Mouse (Mus musculus) bone marrow, adult 2 months (tissue): ENCODE measurements around the gene Dtx4.

ENCODE experiments used
- CTCF ChIP-seq: fragments of 200-500 bp; IDR thresholded peaks from 2 replicates; pipeline ENCODE4 v1.5.1; 2011; ENCODE audit warnings: low read length, control low read depth; ENCODE audit not compliant: control insufficient read depth, insufficient read depth
- POLR2A ChIP-seq: fragments of 200-500 bp; IDR thresholded peaks from 2 replicates; pipeline ENCODE4 v1.6.1; 2011; ENCODE audit warnings: low read depth, mild to moderate bottlenecking, control low read depth, low read length, borderline replicate concordance; ENCODE audit not compliant: control insufficient read depth

- TF ChIP-seq POLR2A (no peak), CTCF (no peak)
These were observed 36.6 kb downstream of the Dtx4 start for GRCm38 (mm10) chr19:12464674-12465073.
